Mouse (Mus musculus): ENCODE data around the gene Urah. TPM values are rescaled to one million over a fixed set of nuclear protein-coding genes. Genes with fewer than 3 reads are reported as not detected.
A peak's percentile ranks its signal among the peaks of the same experiment; 100 is the strongest.

Gene Urah
- 0.78 and 1.4 TPM in 2 replicates for polyA plus RNA-seq (2012; rRNA removed)

GRCm38 (mm10) chr7:140834968-140835757, at the start of gene Urah:
TSS of gene Urah (plus strand) at chr7:140835018.
- no peak for DNase-seq (ENCODE audit: extremely low spot score in 1 of 2, low spot score in 1 of 2)

- no peak for DNase-seq (ENCODE audit: extremely low spot score in 1 of 2, low spot score in 1 of 2)
Observed at GRCm38 (mm10) chr7:140787406-140788052, 47.3 kb upstream of the Urah start, which contains the start of gene Syce1. TSS of gene Syce1 (minus strand) at chr7:140787852.

- no peak for DNase-seq (ENCODE audit: extremely low spot score in 1 of 2, low spot score in 1 of 2)
Observed at GRCm38 (mm10) chr7:140788053-140788435, 46.8 kb upstream of the Urah start.

GRCm38 (mm10) chr7:140793541-140793940, 41.3 kb upstream of the Urah start:
- no peak for DNase-seq (ENCODE audit: extremely low spot score in 1 of 2, low spot score in 1 of 2)

- no peak for DNase-seq (ENCODE audit: extremely low spot score in 1 of 2, low spot score in 1 of 2)
Observed at GRCm38 (mm10) chr7:140797619-140798018, 37.2 kb upstream of the Urah start.

GRCm38 (mm10) chr7:140798212-140798611, 36.6 kb upstream of the Urah start:
- DNase-seq (ENCODE audit: extremely low spot score in 1 of 2, low spot score in 1 of 2): no peak

GRCm38 (mm10) chr7:140802629-140803028, 32.2 kb upstream of the Urah start:
- DNase-seq (ENCODE audit: extremely low spot score in 1 of 2, low spot score in 1 of 2): no peak

GRCm38 (mm10) chr7:140805704-140806103, 29.1 kb upstream of the Urah start:
- DNase-seq (ENCODE audit: extremely low spot score in 1 of 2, low spot score in 1 of 2): peak; percentile 42 to 86

GRCm38 (mm10) chr7:140810496-140810895, 24.3 kb upstream of the Urah start:
- DNase-seq (ENCODE audit: extremely low spot score in 1 of 2, low spot score in 1 of 2): no peak

- peak in 1 of 2 experiments; percentile 27 for DNase-seq (ENCODE audit: extremely low spot score in 1 of 2, low spot score in 1 of 2)
Observed at GRCm38 (mm10) chr7:140811714-140812113, 23.1 kb upstream of the Urah start.

- no peak for DNase-seq (ENCODE audit: extremely low spot score in 1 of 2, low spot score in 1 of 2)
Observed at GRCm38 (mm10) chr7:140812850-140813249, 22.0 kb upstream of the Urah start.

GRCm38 (mm10) chr7:140820173-140820572, 14.6 kb upstream of the Urah start:
- no peak for DNase-seq (ENCODE audit: extremely low spot score in 1 of 2, low spot score in 1 of 2)

- DNase-seq (ENCODE audit: extremely low spot score in 1 of 2, low spot score in 1 of 2): no peak
Observed at GRCm38 (mm10) chr7:140821305-140821652, 13.5 kb upstream of the Urah start.

GRCm38 (mm10) chr7:140821653-140822329, 13.0 kb upstream of the Urah start, which contains the start of gene Zfp941:
TSS of gene Zfp941 (minus strand) at chr7:140822178.
- peak; percentile 61 to 76 for DNase-seq (ENCODE audit: extremely low spot score in 1 of 2, low spot score in 1 of 2)

GRCm38 (mm10) chr7:140822731-140823130, 12.1 kb upstream of the Urah start:
- DNase-seq (ENCODE audit: extremely low spot score in 1 of 2, low spot score in 1 of 2): no peak

GRCm38 (mm10) chr7:140828171-140828881, 6.5 kb upstream of the Urah start:
- peak; percentile 79 to 80 for DNase-seq (ENCODE audit: extremely low spot score in 1 of 2, low spot score in 1 of 2)

GRCm38 (mm10) chr7:140831447-140831846, 3.4 kb upstream of the Urah start:
- DNase-seq (ENCODE audit: extremely low spot score in 1 of 2, low spot score in 1 of 2): no peak

- DNase-seq (ENCODE audit: extremely low spot score in 1 of 2, low spot score in 1 of 2): no peak
Observed at GRCm38 (mm10) chr7:140833341-140833740, 1.5 kb upstream of the Urah start.

GRCm38 (mm10) chr7:140835758-140836087, 905 bp downstream of the Urah start:
- no peak for DNase-seq (ENCODE audit: extremely low spot score in 1 of 2, low spot score in 1 of 2)

- DNase-seq (ENCODE audit: extremely low spot score in 1 of 2, low spot score in 1 of 2): peak in 1 of 2 experiments; percentile 64
Observed at GRCm38 (mm10) chr7:140836243-140837115, 1.7 kb downstream of the Urah start.

All from frontal cortex, adult 2 months (tissue).